Mouse (Mus musculus): Measurements from ENCODE around the gene Mei1. TPM values are rescaled to one million over a fixed set of nuclear protein-coding genes. Genes with fewer than 3 reads are reported as not detected.

Gene Mei1
- polyA plus RNA-seq, 1 experiment, result not detected

GRCm38 (mm10) chr15:82148510-82148911 is 78.7 kb downstream of the Mei1 start:
- Histone ChIP-seq H3K4me3 (ENCODE audit: low read depth, low read length) (peak overlapping the region; percentile 74), H3K36me3 (ENCODE audit: control insufficient read depth, insufficient read depth, low read length, poor library complexity, severe bottlenecking) (0 out of 2 replicates have a peak, but pooled peaks cover 5% of the 10 kb centered on the region), H3K4me1 (ENCODE audit: control insufficient read depth, insufficient read depth, low read length) (peaks cover 10% of the 10 kb centered on the region), H3K9me3 (replicated peaks; ENCODE audit: control insufficient read depth, insufficient read depth, low read length, poor library complexity, severe bottlenecking) (no peaks in the 10 kb centered on the region), H3K27me3 (ENCODE audit: control insufficient read depth, insufficient read depth, low read length, poor library complexity, severe bottlenecking) (no peaks in the 10 kb centered on the region), H3K9ac (ENCODE audit: low read depth, poor library complexity, severe bottlenecking) (peak overlapping the region; percentile 100), H3K27ac (ENCODE audit: insufficient read depth, low read length) (no peak overlapping the region; the same call in 1 of the 2 replicates)
- TF ChIP-seq EP300 (IDR thresholded peaks at IDR 0.05; ENCODE audit: insufficient read depth, low read depth, low read length), result no peak
- no peak for TF ChIP-seq POLR2A (IDR thresholded peaks at IDR 0.05; ENCODE audit: insufficient read depth, low read length)
- TF ChIP-seq CTCF (IDR thresholded peaks at IDR 0.05; ENCODE audit: low read depth, low read length), result no peak

- no peaks in the 10 kb centered on the region for H3K9me3 ChIP-seq (replicated peaks; ENCODE audit: control insufficient read depth, insufficient read depth, low read length, poor library complexity, severe bottlenecking)
- H3K4me3 ChIP-seq (ENCODE audit: low read depth, low read length), result no peak overlapping the region
- 0 out of 2 replicates have a peak, but pooled peaks cover 5% of the 10 kb centered on the region for H3K36me3 ChIP-seq (ENCODE audit: control insufficient read depth, insufficient read depth, low read length, poor library complexity, severe bottlenecking)
- H3K27me3 ChIP-seq (ENCODE audit: control insufficient read depth, insufficient read depth, low read length, poor library complexity, severe bottlenecking), result no peaks in the 10 kb centered on the region
- TF ChIP-seq EP300 (IDR thresholded peaks at IDR 0.05; ENCODE audit: insufficient read depth, low read depth, low read length), result no peak
- no peak for TF ChIP-seq POLR2A (IDR thresholded peaks at IDR 0.05; ENCODE audit: insufficient read depth, low read length)
- no peak for TF ChIP-seq CTCF (IDR thresholded peaks at IDR 0.05; ENCODE audit: low read depth, low read length)
- peaks cover 11% of the 10 kb centered on the region for H3K4me1 ChIP-seq (ENCODE audit: control insufficient read depth, insufficient read depth, low read length)
- H3K9ac ChIP-seq (ENCODE audit: low read depth, poor library complexity, severe bottlenecking), result no peak overlapping the region
- no peak overlapping the region for H3K27ac ChIP-seq (ENCODE audit: insufficient read depth, low read length)
These were observed 80.2 kb downstream of the Mei1 start for GRCm38 (mm10) chr15:82150042-82150441.

- Histone ChIP-seq H3K4me1 (ENCODE audit: control insufficient read depth, insufficient read depth, low read length) (peaks cover 9% of the 10 kb centered on the region), H3K9ac (ENCODE audit: low read depth, poor library complexity, severe bottlenecking) (no peak overlapping the region), H3K27ac (ENCODE audit: insufficient read depth, low read length) (no peak overlapping the region), H3K27me3 (ENCODE audit: control insufficient read depth, insufficient read depth, low read length, poor library complexity, severe bottlenecking) (no peaks in the 10 kb centered on the region), H3K4me3 (ENCODE audit: low read depth, low read length) (no peak overlapping the region), H3K36me3 (ENCODE audit: control insufficient read depth, insufficient read depth, low read length, poor library complexity, severe bottlenecking) (0 out of 2 replicates have a peak, but pooled peaks cover 5% of the 10 kb centered on the region), H3K9me3 (replicated peaks; ENCODE audit: control insufficient read depth, insufficient read depth, low read length, poor library complexity, severe bottlenecking) (no peaks in the 10 kb centered on the region)
- TF ChIP-seq POLR2A (IDR thresholded peaks at IDR 0.05; ENCODE audit: insufficient read depth, low read length), result no peak
- TF ChIP-seq EP300 (IDR thresholded peaks at IDR 0.05; ENCODE audit: insufficient read depth, low read depth, low read length), result no peak
These were observed 81.4 kb downstream of the Mei1 start for GRCm38 (mm10) chr15:82151176-82151575.

- H3K9ac ChIP-seq (ENCODE audit: low read depth, poor library complexity, severe bottlenecking), result no peak overlapping the region
- no peak overlapping the region for H3K4me3 ChIP-seq (ENCODE audit: low read depth, low read length)
- H3K27ac ChIP-seq (ENCODE audit: insufficient read depth, low read length), result no peak overlapping the region
- 0 out of 2 replicates have a peak, but pooled peaks cover 7% of the 10 kb centered on the region for H3K36me3 ChIP-seq (ENCODE audit: control insufficient read depth, insufficient read depth, low read length, poor library complexity, severe bottlenecking)
- H3K4me1 ChIP-seq (ENCODE audit: control insufficient read depth, insufficient read depth, low read length), result peaks cover 12% of the 10 kb centered on the region
- TF ChIP-seq CTCF (IDR thresholded peaks at IDR 0.05; ENCODE audit: low read depth, low read length) (no peak), POLR2A (IDR thresholded peaks at IDR 0.05; ENCODE audit: insufficient read depth, low read length) (no peak), EP300 (IDR thresholded peaks at IDR 0.05; ENCODE audit: insufficient read depth, low read depth, low read length) (no peak)
- H3K9me3 ChIP-seq (replicated peaks; ENCODE audit: control insufficient read depth, insufficient read depth, low read length, poor library complexity, severe bottlenecking), result no peaks in the 10 kb centered on the region
- H3K27me3 ChIP-seq (ENCODE audit: control insufficient read depth, insufficient read depth, low read length, poor library complexity, severe bottlenecking), result no peaks in the 10 kb centered on the region
These were observed 82.2 kb downstream of the Mei1 start for GRCm38 (mm10) chr15:82152022-82152421.

- H3K36me3 ChIP-seq (ENCODE audit: control insufficient read depth, insufficient read depth, low read length, poor library complexity, severe bottlenecking), result 0 out of 2 replicates have a peak, but pooled peaks cover 7% of the 10 kb centered on the region
- no peaks in the 10 kb centered on the region for H3K9me3 ChIP-seq (replicated peaks; ENCODE audit: control insufficient read depth, insufficient read depth, low read length, poor library complexity, severe bottlenecking)
- TF ChIP-seq CTCF (IDR thresholded peaks at IDR 0.05; ENCODE audit: low read depth, low read length), result no peak
- no peak for TF ChIP-seq EP300 (IDR thresholded peaks at IDR 0.05; ENCODE audit: insufficient read depth, low read depth, low read length)
- no peak for TF ChIP-seq POLR2A (IDR thresholded peaks at IDR 0.05; ENCODE audit: insufficient read depth, low read length)
- H3K27ac ChIP-seq (ENCODE audit: insufficient read depth, low read length), result no peak overlapping the region
- no peaks in the 10 kb centered on the region for H3K27me3 ChIP-seq (ENCODE audit: control insufficient read depth, insufficient read depth, low read length, poor library complexity, severe bottlenecking)
- no peak overlapping the region for H3K4me3 ChIP-seq (ENCODE audit: low read depth, low read length)
- H3K4me1 ChIP-seq (ENCODE audit: control insufficient read depth, insufficient read depth, low read length), result peaks cover 12% of the 10 kb centered on the region
- no peak overlapping the region for H3K9ac ChIP-seq (ENCODE audit: low read depth, poor library complexity, severe bottlenecking)
These were observed 82.6 kb downstream of the Mei1 start for GRCm38 (mm10) chr15:82152435-82152834.

- H3K4me1 ChIP-seq (ENCODE audit: control insufficient read depth, insufficient read depth, low read length), result peaks cover 10% of the 10 kb centered on the region
- H3K9me3 ChIP-seq (replicated peaks; ENCODE audit: control insufficient read depth, insufficient read depth, low read length, poor library complexity, severe bottlenecking), result no peaks in the 10 kb centered on the region
- H3K9ac ChIP-seq (ENCODE audit: low read depth, poor library complexity, severe bottlenecking), result no peak overlapping the region
- H3K27ac ChIP-seq (ENCODE audit: insufficient read depth, low read length), result no peak overlapping the region
- H3K27me3 ChIP-seq (ENCODE audit: control insufficient read depth, insufficient read depth, low read length, poor library complexity, severe bottlenecking), result no peaks in the 10 kb centered on the region
- TF ChIP-seq POLR2A (IDR thresholded peaks at IDR 0.05; ENCODE audit: insufficient read depth, low read length) (no peak), EP300 (IDR thresholded peaks at IDR 0.05; ENCODE audit: insufficient read depth, low read depth, low read length) (no peak), CTCF (IDR thresholded peaks at IDR 0.05; ENCODE audit: low read depth, low read length) (no peak)
- H3K4me3 ChIP-seq (ENCODE audit: low read depth, low read length), result no peak overlapping the region
- 0 out of 2 replicates have a peak, but pooled peaks cover 2% of the 10 kb centered on the region for H3K36me3 ChIP-seq (ENCODE audit: control insufficient read depth, insufficient read depth, low read length, poor library complexity, severe bottlenecking)
These were observed 86.5 kb downstream of the Mei1 start for GRCm38 (mm10) chr15:82156298-82156697.
